Mouse (Mus musculus): ENCODE results near the gene Evl. TPM values are rescaled to one million over a fixed set of nuclear protein-coding genes. Genes with fewer than 3 reads are reported as not detected.
"Not testable (repeated sequence)": the region's sequence is repeated elsewhere in the genome, so short reads cannot be mapped to it uniquely, and the experiment has no call there.

Gene Evl
- 49.9 and 51.0 TPM in 2 replicates for polyA plus RNA-seq (2014; fragmentation: Nextera tagmentation; extraction: Ambion mirVana)

DNA sequence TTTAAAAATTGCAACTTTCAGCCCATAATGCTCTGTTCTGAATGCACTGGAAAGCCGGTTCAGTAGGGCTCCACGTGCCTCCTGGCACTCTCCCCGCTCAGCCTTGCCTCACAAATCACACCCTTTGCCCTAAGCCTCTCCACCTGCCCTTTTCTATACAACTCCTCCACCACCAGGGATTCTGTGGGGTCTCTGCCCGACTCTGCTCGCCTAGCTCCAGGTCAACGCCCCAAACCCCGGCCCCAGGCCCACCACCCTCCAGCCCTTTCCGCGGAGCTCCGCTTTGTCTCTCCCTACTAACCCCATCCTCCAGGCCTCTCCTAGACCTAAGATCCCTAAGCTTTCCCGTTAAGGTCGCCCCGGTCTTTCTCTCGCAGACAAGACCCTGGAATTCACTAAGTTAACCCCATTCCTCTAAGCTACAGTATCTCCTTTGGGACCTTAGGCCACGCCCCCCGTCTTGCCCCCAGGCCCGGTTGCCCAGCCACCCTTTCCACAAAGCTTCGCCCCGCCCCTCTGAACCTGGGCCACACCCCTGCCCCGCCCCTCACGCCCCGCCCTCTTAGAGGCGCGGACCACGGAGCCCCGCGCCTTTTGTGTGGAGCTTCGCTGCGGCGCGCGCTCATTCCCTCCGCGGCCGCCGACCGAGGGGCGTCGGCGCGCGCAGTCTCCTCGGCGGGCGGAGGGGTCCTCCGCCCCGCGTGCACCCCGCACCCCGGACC, at the start of gene Evl:
Gene Evl, plus strand, starts transcription at position 601 of the 722 bp plus-strand sequence.
- H3K9ac ChIP-seq (ENCODE audit: low read depth, low read length), result peak within 1 kb of the TSS; percentile 95
- H3K4me2 ChIP-seq, result peak within 1 kb of the TSS; percentile 78
- peak within 1 kb of the TSS; percentile 98 for H3K4me3 ChIP-seq (ENCODE audit: low read depth, low read length)
- no peaks in the 10 kb centered on the region for H3K36me3 ChIP-seq (ENCODE audit: control insufficient read depth, insufficient read depth, low read length)
- no peaks in the 10 kb centered on the region for H3K27me3 ChIP-seq (ENCODE audit: control insufficient read depth, insufficient read depth, low read length)
- no peaks in the 10 kb centered on the region for H3K9me3 ChIP-seq (replicated peaks; ENCODE audit: control insufficient read depth, low read length)
- peaks cover 14% of the 10 kb centered on the region for H3K4me1 ChIP-seq (ENCODE audit: control insufficient read depth, insufficient read depth, low read length)
- peak; percentile 91 for ATAC-seq (replicated peaks; ENCODE audit: insufficient number of reproducible peaks, low FRiP score, low TSS enrichment)
- 2% methylated on average over 39 of the region's 50 CpGs for WGBS (ENCODE audit: insufficient replicate concordance)
- H3K27ac ChIP-seq (ENCODE audit: low read depth, low read length), result peak within 1 kb of the TSS; percentile 64

DNA sequence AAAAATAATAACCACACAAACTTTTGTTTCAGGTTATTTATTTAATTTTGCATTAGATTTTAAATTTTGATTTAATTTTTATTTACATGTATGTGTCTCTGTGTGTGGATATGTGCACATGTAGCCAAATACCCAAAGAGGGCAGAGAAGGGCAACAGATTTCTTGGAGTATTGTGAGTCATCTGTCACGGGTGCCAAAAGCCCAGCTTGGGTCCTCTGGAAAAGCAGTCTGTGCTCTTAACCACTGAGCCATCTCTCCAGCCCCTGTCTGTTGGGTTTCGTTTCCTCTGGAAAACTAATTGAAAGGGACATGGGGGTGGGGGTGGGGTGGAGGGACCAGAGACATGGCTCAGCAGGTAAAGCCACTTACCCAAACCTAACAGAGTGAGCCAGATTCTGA, 48.7 kb upstream of the Evl start:
- WGBS (ENCODE audit: insufficient replicate concordance), result 65% methylated on average over 2 of the region's 2 CpGs
- H3K27me3 ChIP-seq (ENCODE audit: control insufficient read depth, insufficient read depth, low read length), result no peaks in the 10 kb centered on the region
- ATAC-seq (replicated peaks; ENCODE audit: insufficient number of reproducible peaks, low FRiP score, low TSS enrichment), result no peak
- no peak overlapping the region for H3K4me2 ChIP-seq
- H3K9ac ChIP-seq (ENCODE audit: low read depth, low read length), result no peak overlapping the region
- H3K36me3 ChIP-seq (ENCODE audit: control insufficient read depth, insufficient read depth, low read length), result no peaks in the 10 kb centered on the region
- no peak overlapping the region for H3K4me3 ChIP-seq (ENCODE audit: low read depth, low read length)
- peaks cover 10% of the 10 kb centered on the region for H3K4me1 ChIP-seq (ENCODE audit: control insufficient read depth, insufficient read depth, low read length)
- no peaks in the 10 kb centered on the region for H3K9me3 ChIP-seq (replicated peaks; ENCODE audit: control insufficient read depth, low read length)
- no peak overlapping the region for H3K27ac ChIP-seq (ENCODE audit: low read depth, low read length)

GRCm38 (mm10) chr12:108507046-108507445, 47.5 kb upstream of the Evl start:
- WGBS (ENCODE audit: insufficient replicate concordance), result 71% methylated on average over 3 of the region's 3 CpGs
- not testable (repeated sequence) for ATAC-seq (replicated peaks; ENCODE audit: insufficient number of reproducible peaks, low FRiP score, low TSS enrichment); H3K36me3 ChIP-seq (ENCODE audit: control insufficient read depth, insufficient read depth, low read length); H3K9me3 ChIP-seq (replicated peaks; ENCODE audit: control insufficient read depth, low read length); H3K4me3 ChIP-seq (ENCODE audit: low read depth, low read length); H3K27me3 ChIP-seq (ENCODE audit: control insufficient read depth, insufficient read depth, low read length); H3K27ac ChIP-seq (ENCODE audit: low read depth, low read length); H3K4me2 ChIP-seq; H3K9ac ChIP-seq (ENCODE audit: low read depth, low read length)
- H3K4me1 ChIP-seq (ENCODE audit: control insufficient read depth, insufficient read depth, low read length), result peaks cover 10% of the 10 kb centered on the region

DNA sequence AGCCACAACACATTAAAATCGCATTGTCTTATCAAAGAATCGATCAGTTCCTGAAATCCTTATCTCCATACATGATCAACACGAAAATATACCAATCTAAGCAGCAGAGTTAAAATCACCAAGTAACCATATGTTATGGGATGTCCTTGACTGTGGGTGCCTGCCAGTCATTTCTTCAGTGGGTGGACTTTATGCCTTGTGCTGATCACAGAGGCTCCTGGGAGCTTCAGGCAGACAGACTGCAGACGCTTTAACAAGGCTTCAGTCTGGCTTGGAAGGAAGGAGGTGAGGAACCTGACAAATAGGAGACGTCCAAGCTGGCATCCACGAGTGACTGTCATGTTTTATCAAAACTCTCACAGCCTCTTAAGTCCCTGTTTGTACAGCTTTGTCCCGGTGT, 43.9 kb upstream of the Evl start:
- Histone ChIP-seq H3K27ac (ENCODE audit: low read depth, low read length) (no peak overlapping the region), H3K36me3 (ENCODE audit: control insufficient read depth, insufficient read depth, low read length) (no peaks in the 10 kb centered on the region; the same call in 1 of the 2 replicates), H3K4me1 (ENCODE audit: control insufficient read depth, insufficient read depth, low read length) (no peaks in the 10 kb centered on the region), H3K4me2 (no peak overlapping the region), H3K9me3 (replicated peaks; ENCODE audit: control insufficient read depth, low read length) (no peaks in the 10 kb centered on the region), H3K9ac (ENCODE audit: low read depth, low read length) (no peak overlapping the region), H3K4me3 (ENCODE audit: low read depth, low read length) (no peak overlapping the region), H3K27me3 (ENCODE audit: control insufficient read depth, insufficient read depth, low read length) (no peaks in the 10 kb centered on the region)
- no peak for ATAC-seq (replicated peaks; ENCODE audit: insufficient number of reproducible peaks, low FRiP score, low TSS enrichment)
- 45% methylated on average over 7 of the region's 7 CpGs for WGBS (ENCODE audit: insufficient replicate concordance)

- Histone ChIP-seq H3K4me2 (no peak overlapping the region), H3K36me3 (ENCODE audit: control insufficient read depth, insufficient read depth, low read length) (no peaks in the 10 kb centered on the region; the same call in 1 of the 2 replicates), H3K4me1 (ENCODE audit: control insufficient read depth, insufficient read depth, low read length) (no peaks in the 10 kb centered on the region), H3K27me3 (ENCODE audit: control insufficient read depth, insufficient read depth, low read length) (no peaks in the 10 kb centered on the region), H3K9me3 (replicated peaks; ENCODE audit: control insufficient read depth, low read length) (no peaks in the 10 kb centered on the region), H3K27ac (ENCODE audit: low read depth, low read length) (no peak overlapping the region), H3K4me3 (ENCODE audit: low read depth, low read length) (no peak overlapping the region), H3K9ac (ENCODE audit: low read depth, low read length) (no peak overlapping the region)
- ATAC-seq (replicated peaks; ENCODE audit: insufficient number of reproducible peaks, low FRiP score, low TSS enrichment), result no peak
- WGBS (ENCODE audit: insufficient replicate concordance), result 4% methylated on average over 3 of the region's 3 CpGs
Measured at GRCm38 (mm10) chr12:108511009-108511408, 43.5 kb upstream of the Evl start.

- Histone ChIP-seq H3K27ac (ENCODE audit: low read depth, low read length) (no peak overlapping the region), H3K36me3 (ENCODE audit: control insufficient read depth, insufficient read depth, low read length) (no peaks in the 10 kb centered on the region; the same call in 1 of the 2 replicates), H3K4me3 (ENCODE audit: low read depth, low read length) (no peak overlapping the region), H3K4me2 (no peak overlapping the region), H3K9ac (ENCODE audit: low read depth, low read length) (no peak overlapping the region), H3K4me1 (ENCODE audit: control insufficient read depth, insufficient read depth, low read length) (no peaks in the 10 kb centered on the region), H3K27me3 (ENCODE audit: control insufficient read depth, insufficient read depth, low read length) (no peaks in the 10 kb centered on the region), H3K9me3 (replicated peaks; ENCODE audit: control insufficient read depth, low read length) (no peaks in the 10 kb centered on the region)
- WGBS (ENCODE audit: insufficient replicate concordance), result 87% methylated on average over 12 of the region's 12 CpGs
- no peak for ATAC-seq (replicated peaks; ENCODE audit: insufficient number of reproducible peaks, low FRiP score, low TSS enrichment)
Measured at GRCm38 (mm10) chr12:108515464-108515863, 39.1 kb upstream of the Evl start.

DNA sequence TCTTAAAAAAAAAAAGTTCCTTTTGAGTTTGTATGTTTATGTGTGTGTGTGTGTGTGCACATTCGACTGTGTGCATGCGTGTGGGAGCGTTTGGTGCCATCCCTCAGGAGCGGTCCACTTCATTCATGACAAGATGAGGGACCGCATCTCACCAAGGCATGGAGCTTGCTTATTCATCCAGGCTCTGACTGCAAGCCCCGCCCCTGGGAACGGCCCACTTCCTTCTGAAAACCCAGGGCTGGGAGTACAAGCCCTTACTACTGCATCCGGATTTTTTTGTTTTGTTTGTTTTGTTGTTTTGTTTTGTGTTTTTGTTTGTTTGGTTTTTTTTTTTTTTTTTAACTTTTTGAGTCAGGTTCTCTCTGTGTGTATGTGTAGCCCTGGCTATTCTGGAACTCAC, 35.1 kb upstream of the Evl start:
- no peak overlapping the region for H3K4me2 ChIP-seq
- peaks cover 4% of the 10 kb centered on the region; the same call in 1 of the 2 replicates for H3K36me3 ChIP-seq (ENCODE audit: control insufficient read depth, insufficient read depth, low read length)
- no peaks in the 10 kb centered on the region for H3K4me1 ChIP-seq (ENCODE audit: control insufficient read depth, insufficient read depth, low read length)
- no peak overlapping the region for H3K9ac ChIP-seq (ENCODE audit: low read depth, low read length)
- no peak overlapping the region for H3K27ac ChIP-seq (ENCODE audit: low read depth, low read length)
- no peaks in the 10 kb centered on the region for H3K27me3 ChIP-seq (ENCODE audit: control insufficient read depth, insufficient read depth, low read length)
- no peak for ATAC-seq (replicated peaks; ENCODE audit: insufficient number of reproducible peaks, low FRiP score, low TSS enrichment)
- H3K4me3 ChIP-seq (ENCODE audit: low read depth, low read length), result no peak overlapping the region
- WGBS (ENCODE audit: insufficient replicate concordance), result 66% methylated on average over 8 of the region's 8 CpGs
- H3K9me3 ChIP-seq (replicated peaks; ENCODE audit: control insufficient read depth, low read length), result no peaks in the 10 kb centered on the region

DNA sequence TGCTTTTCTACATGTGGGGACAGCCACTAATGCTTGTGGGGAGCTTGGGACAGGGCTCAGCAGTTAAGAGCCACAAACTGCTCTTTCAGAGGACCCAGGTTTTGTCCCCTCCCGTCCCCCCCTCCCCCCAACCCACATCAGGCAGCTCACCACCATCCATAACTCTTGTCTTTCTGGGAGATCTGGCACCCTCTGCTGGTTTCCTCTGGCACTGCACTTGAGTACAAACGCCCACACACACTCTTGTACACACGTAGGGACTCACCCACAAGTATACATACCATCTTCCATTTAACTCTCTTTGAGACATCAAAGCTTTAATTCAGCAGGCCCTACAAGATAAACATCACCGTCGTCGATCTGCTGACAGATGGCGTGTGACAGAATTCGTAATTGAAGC, 25.3 kb upstream of the Evl start:
- Histone ChIP-seq H3K36me3 (ENCODE audit: control insufficient read depth, insufficient read depth, low read length) (peaks cover 3% of the 10 kb centered on the region; the same call in 1 of the 2 replicates), H3K4me1 (ENCODE audit: control insufficient read depth, insufficient read depth, low read length) (no peaks in the 10 kb centered on the region), H3K4me3 (ENCODE audit: low read depth, low read length) (no peak overlapping the region), H3K27ac (ENCODE audit: low read depth, low read length) (no peak overlapping the region), H3K27me3 (ENCODE audit: control insufficient read depth, insufficient read depth, low read length) (no peaks in the 10 kb centered on the region), H3K9me3 (replicated peaks; ENCODE audit: control insufficient read depth, low read length) (no peaks in the 10 kb centered on the region), H3K4me2 (no peak overlapping the region), H3K9ac (ENCODE audit: low read depth, low read length) (no peak overlapping the region)
- 0 out of 2 replicates have a peak, but pooled peaks have one; percentile 18 for ATAC-seq (replicated peaks; ENCODE audit: insufficient number of reproducible peaks, low FRiP score, low TSS enrichment)
- WGBS (ENCODE audit: insufficient replicate concordance), result 46% methylated on average over 8 of the region's 8 CpGs

DNA sequence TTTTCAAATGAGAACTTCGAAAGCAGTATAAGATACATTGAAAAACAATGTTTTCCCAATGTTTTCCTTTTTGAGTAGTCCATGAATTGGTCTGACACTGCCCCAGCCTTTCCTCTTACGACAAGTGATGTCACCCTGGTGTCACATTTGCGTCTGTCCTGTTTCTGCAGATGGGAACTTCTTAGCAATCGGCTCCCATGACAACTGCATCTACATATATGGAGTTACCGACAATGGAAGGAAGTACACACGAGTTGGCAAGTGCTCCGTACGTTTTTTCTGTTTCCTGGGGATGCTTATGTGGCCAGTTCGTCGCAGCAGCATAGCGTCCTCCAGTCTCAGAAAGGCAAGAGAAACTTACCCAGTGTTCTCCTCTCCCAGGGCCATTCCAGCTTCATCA, 20.0 kb upstream of the Evl start:
- Histone ChIP-seq H3K9me3 (replicated peaks; ENCODE audit: control insufficient read depth, low read length) (no peaks in the 10 kb centered on the region), H3K9ac (ENCODE audit: low read depth, low read length) (no peak overlapping the region), H3K27ac (ENCODE audit: low read depth, low read length) (no peak overlapping the region), H3K4me3 (ENCODE audit: low read depth, low read length) (no peak overlapping the region), H3K4me1 (ENCODE audit: control insufficient read depth, insufficient read depth, low read length) (no peaks in the 10 kb centered on the region), H3K36me3 (ENCODE audit: control insufficient read depth, insufficient read depth, low read length) (0 out of 2 replicates have a peak, but pooled peaks cover 8% of the 10 kb centered on the region), H3K4me2 (no peak overlapping the region), H3K27me3 (ENCODE audit: control insufficient read depth, insufficient read depth, low read length) (no peaks in the 10 kb centered on the region)
- 78% methylated on average over 11 of the region's 11 CpGs for WGBS (ENCODE audit: insufficient replicate concordance)
- ATAC-seq (replicated peaks; ENCODE audit: insufficient number of reproducible peaks, low FRiP score, low TSS enrichment), result no peak
